Mouse (Mus musculus): Measurements from ENCODE around the gene Olfr1086. TPM values are rescaled to one million over a fixed set of nuclear protein-coding genes. Genes with fewer than 3 reads are reported as not detected.
"Not testable (repeated sequence)": the region's sequence is repeated elsewhere in the genome, so short reads cannot be mapped to it uniquely, and the experiment has no call there.

Gene Olfr1086
- polyA plus RNA-seq (2015; fragmentation: Nextera tagmentation; extraction: Ambion mirVana), result not detected in 2 replicates

- Histone ChIP-seq H3K27me3 (no peaks in the 10 kb centered on the region), H3K4me2 (replicated peaks) (no peak within 1 kb of the TSS), H3K36me3 (no peaks in the 10 kb centered on the region), H3K9me3 (no peaks in the 10 kb centered on the region), H3K4me3 (no peak within 1 kb of the TSS), H3K27ac (replicated peaks) (no peak within 1 kb of the TSS), H3K4me1 (no peaks in the 10 kb centered on the region), H3K9ac (replicated peaks) (no peak within 1 kb of the TSS)
- no peak for ATAC-seq (replicated peaks)
- WGBS, result 79% methylated on average over 2 of the region's 2 CpGs
Measured at GRCm38 (mm10) chr2:86679992-86680391, at the start of gene Olfr1086. TSS of gene Olfr1086 (minus strand) at chr2:86680092.

GRCm38 (mm10) chr2:86698295-86698694 is 18.4 kb upstream of the Olfr1086 start, which contains the start of gene Olfr1087:
TSS of gene Olfr1087 (minus strand) at chr2:86698395.
- Histone ChIP-seq H3K9ac (replicated peaks) (no peak within 1 kb of the TSS), H3K27me3 (no peaks in the 10 kb centered on the region), H3K9me3 (no peaks in the 10 kb centered on the region), H3K4me1 (no peaks in the 10 kb centered on the region), H3K4me2 (replicated peaks) (no peak within 1 kb of the TSS), H3K4me3 (no peak within 1 kb of the TSS), H3K27ac (replicated peaks) (no peak within 1 kb of the TSS), H3K36me3 (no peaks in the 10 kb centered on the region)
- ATAC-seq (replicated peaks), result no peak

GRCm38 (mm10) chr2:86661919-86662318 is 18.0 kb downstream of the Olfr1086 start, which contains the start of gene Olfr1085:
TSS of gene Olfr1085 (minus strand) at chr2:86662019.
- Histone ChIP-seq H3K4me1 (no peaks in the 10 kb centered on the region), H3K4me2 (replicated peaks) (no peak within 1 kb of the TSS), H3K9ac (replicated peaks) (no peak within 1 kb of the TSS), H3K4me3 (no peak within 1 kb of the TSS), H3K27me3 (no peaks in the 10 kb centered on the region), H3K27ac (replicated peaks) (no peak within 1 kb of the TSS), H3K36me3 (no peaks in the 10 kb centered on the region), H3K9me3 (no peaks in the 10 kb centered on the region)
- 29% methylated on average over 1 of the region's 1 CpGs for WGBS
- ATAC-seq (replicated peaks), result no peak

GRCm38 (mm10) chr2:86639625-86640024 is 40.3 kb downstream of the Olfr1086 start, which contains the start of gene Olfr1084:
TSS of gene Olfr1084 (minus strand) at chr2:86639725.
- H3K4me3 ChIP-seq; H3K27me3 ChIP-seq; H3K9me3 ChIP-seq; H3K36me3 ChIP-seq; H3K4me1 ChIP-seq; H3K4me2 ChIP-seq (replicated peaks); ATAC-seq (replicated peaks); H3K9ac ChIP-seq (replicated peaks); H3K27ac ChIP-seq (replicated peaks): not testable (repeated sequence)
- WGBS, result 92% methylated on average over 1 of the region's 1 CpGs

Other genes starting within 250 kb of the Olfr1086 start
- not detected in 2 replicates for gene Olfr1065, start 229.5 kb downstream of the Olfr1086 start, polyA plus RNA-seq (2015; fragmentation: Nextera tagmentation; extraction: Ambion mirVana)
- gene Olfr1066, start 223.8 kb downstream of the Olfr1086 start, polyA plus RNA-seq (2015; fragmentation: Nextera tagmentation; extraction: Ambion mirVana), result not detected in 2 replicates
- gene Olfr228, start 192.7 kb downstream of the Olfr1086 start, polyA plus RNA-seq (2015; fragmentation: Nextera tagmentation; extraction: Ambion mirVana), result not detected in 2 replicates
- gene Olfr1076, start 171.6 kb downstream of the Olfr1086 start, polyA plus RNA-seq (2015; fragmentation: Nextera tagmentation; extraction: Ambion mirVana), result not detected in 2 replicates
- gene Olfr1079, start 137.6 kb downstream of the Olfr1086 start, polyA plus RNA-seq (2015; fragmentation: Nextera tagmentation; extraction: Ambion mirVana), result not detected in 2 replicates
- not detected in 2 replicates for gene Olfr1080, start 121.9 kb downstream of the Olfr1086 start, polyA plus RNA-seq (2015; fragmentation: Nextera tagmentation; extraction: Ambion mirVana)
- gene Olfr1082, start 81.1 kb downstream of the Olfr1086 start, polyA plus RNA-seq (2015; fragmentation: Nextera tagmentation; extraction: Ambion mirVana), result not detected in 2 replicates
- gene Olfr1084, start 40.4 kb downstream of the Olfr1086 start, polyA plus RNA-seq (2015; fragmentation: Nextera tagmentation; extraction: Ambion mirVana), result not detected in 2 replicates
- not detected in 2 replicates for gene Olfr1085, start 18.1 kb downstream of the Olfr1086 start, polyA plus RNA-seq (2015; fragmentation: Nextera tagmentation; extraction: Ambion mirVana)
- not detected in 2 replicates for gene Olfr1087, start 18.3 kb upstream of the Olfr1086 start, polyA plus RNA-seq (2015; fragmentation: Nextera tagmentation; extraction: Ambion mirVana)
- not detected in 2 replicates for gene Olfr1089, start 53.6 kb upstream of the Olfr1086 start, polyA plus RNA-seq (2015; fragmentation: Nextera tagmentation; extraction: Ambion mirVana)
- gene Olfr1090, start 78.9 kb upstream of the Olfr1086 start, polyA plus RNA-seq (2015; fragmentation: Nextera tagmentation; extraction: Ambion mirVana), result not detected in 2 replicates
- gene Olfr1093, start 102.4 kb upstream of the Olfr1086 start, polyA plus RNA-seq (2015; fragmentation: Nextera tagmentation; extraction: Ambion mirVana), result not detected in 2 replicates
- not detected in 2 replicates for gene Olfr141, start 129.9 kb upstream of the Olfr1086 start, polyA plus RNA-seq (2015; fragmentation: Nextera tagmentation; extraction: Ambion mirVana)
- not detected in 2 replicates for gene Olfr1094, start 144.6 kb upstream of the Olfr1086 start, polyA plus RNA-seq (2015; fragmentation: Nextera tagmentation; extraction: Ambion mirVana)
- not detected in 2 replicates for gene Olfr1095, start 171.6 kb upstream of the Olfr1086 start, polyA plus RNA-seq (2015; fragmentation: Nextera tagmentation; extraction: Ambion mirVana)
- not detected in 2 replicates for gene Gm13723, start 194.7 kb upstream of the Olfr1086 start, polyA plus RNA-seq (2015; fragmentation: Nextera tagmentation; extraction: Ambion mirVana)
- gene Olfr1097, start 212.1 kb upstream of the Olfr1086 start, polyA plus RNA-seq (2015; fragmentation: Nextera tagmentation; extraction: Ambion mirVana), result not detected in 2 replicates
- gene Olfr1098, start 244.5 kb upstream of the Olfr1086 start, polyA plus RNA-seq (2015; fragmentation: Nextera tagmentation; extraction: Ambion mirVana), result not detected in 2 replicates

All from forebrain, embryonic 15.5 days (tissue).